Mouse (Mus musculus): Measurements from ENCODE around the gene Spcs2.
A peak's percentile ranks its signal among the peaks of the same experiment; 100 is the strongest.

GRCm38 (mm10) chr7:99853350-99853749 lies 9.9 kb downstream of the Spcs2 start:
- TF ChIP-seq POLR2A (IDR thresholded peaks at IDR 0.05; ENCODE audit: borderline replicate concordance, extremely low read depth, insufficient read depth, insufficient read length, poor library complexity, severe bottlenecking) = no peak
- peak; percentile 18; the same call in 1 of the 2 replicates for TF ChIP-seq CTCF (IDR thresholded peaks at IDR 0.05; ENCODE audit: borderline replicate concordance, extremely low read depth, insufficient read depth, insufficient read length)
